Mouse (Mus musculus) heart, embryonic 14.5 days (tissue): ENCODE data around the gene Kcnk15. TPM values are rescaled to one million over a fixed set of nuclear protein-coding genes. Genes with fewer than 3 reads are reported as not detected.

Experiments used
- ATAC-seq: fragments of 200-750 bp; cut with Nextera tagmentation; 2 replicates; pipeline ENCODE4 v1.8.0; 2017; ENCODE audit warnings: low read depth, moderate TSS enrichment; ENCODE audit not compliant: insufficient number of reproducible peaks, insufficient read depth, low FRiP score
- H3K27ac ChIP-seq, 2 experiments: fragments of 200-500 bp in 1 of 2; fragments of 300-500 bp in 1 of 2; sonication (generic) in 1 of 2; replicated peaks in 1 of 2; 2 replicates each; pipeline ENCODE4 v1.5.1; 2012 to 2014; ENCODE audit warnings: low read depth in 2 of 2, low read length in 2 of 2, control low read depth in 1 of 2, mild to moderate bottlenecking in 1 of 2, mixed read lengths in 1 of 2; ENCODE audit not compliant: control insufficient read depth in 1 of 2, insufficient read depth in 1 of 2
- H3K27me3 ChIP-seq: fragments of 300-500 bp; sonication (generic); 2 replicates; pipeline ENCODE4 v1.6.1; 2014; ENCODE audit warnings: mild to moderate bottlenecking, low read length, control low read depth; ENCODE audit not compliant: control insufficient read depth, insufficient read depth
- H3K36me3 ChIP-seq: fragments of 300-500 bp; sonication (generic); 2 replicates; pipeline ENCODE4 v1.6.1; 2014; ENCODE audit warnings: mild to moderate bottlenecking, control low read depth, low read length, mixed read lengths; ENCODE audit not compliant: control insufficient read depth, insufficient read depth
- H3K4me1 ChIP-seq, 2 experiments: fragments of 200-500 bp in 1 of 2; fragments of 300-500 bp in 1 of 2; sonication (generic) in 1 of 2; 2 replicates each; pipeline ENCODE4 v1.6.1; 2012 to 2014; ENCODE audit warnings: low read length in 2 of 2, control low read depth in 1 of 2, mixed read lengths in 1 of 2; ENCODE audit not compliant: control insufficient read depth in 2 of 2, insufficient read depth in 2 of 2
- H3K4me2 ChIP-seq: fragments of 300-500 bp; sonication (generic); 2 replicates; pipeline ENCODE4 v1.6.1; 2014; ENCODE audit warnings: mild to moderate bottlenecking, low read length
- H3K4me3 ChIP-seq, 2 experiments: fragments of 200-500 bp in 1 of 2; fragments of 300-500 bp in 1 of 2; sonication (generic) in 1 of 2; 2 replicates each; pipeline ENCODE4 v1.5.1; 2012 to 2014; ENCODE audit warnings: low read length in 2 of 2, mild to moderate bottlenecking in 2 of 2, control low read depth in 1 of 2, low read depth in 1 of 2, moderate library complexity in 1 of 2; ENCODE audit not compliant: control insufficient read depth in 1 of 2, insufficient read depth in 1 of 2
- H3K9ac ChIP-seq: fragments of 300-500 bp; sonication (generic); 2 replicates; pipeline ENCODE4 v1.6.1; 2014; ENCODE audit warnings: mild to moderate bottlenecking, low read length
- H3K9me3 ChIP-seq: fragments of 300-500 bp; sonication (generic); 2 replicates; pipeline ENCODE4 v1.6.1; 2016; ENCODE audit warnings: low read length, control low read depth; ENCODE audit not compliant: control insufficient read depth
- WGBS: fragments of 180-500 bp; shearing (Covaris S2); extraction: QIAGEN DNeasy Blood & Tissue Kit; methylation state at CpG from one replicate; pipeline ENCODE4 v1.1.7; 2014; 5-methylcytosine and 5-hydroxymethylcytosine counted together
- polyA plus RNA-seq: library from polyadenylated mRNA; unstranded; fragments of >200 nt; fragmentation: Nextera tagmentation; extraction: Ambion mirVana; gene quantifications from 2 replicates; pipeline ENCODE4 v1.2.1, GENCODE M21; 2014

Kcnk15 gene
- polyA plus RNA-seq, 1 experiment from 2014 or later: not detected

DNA sequence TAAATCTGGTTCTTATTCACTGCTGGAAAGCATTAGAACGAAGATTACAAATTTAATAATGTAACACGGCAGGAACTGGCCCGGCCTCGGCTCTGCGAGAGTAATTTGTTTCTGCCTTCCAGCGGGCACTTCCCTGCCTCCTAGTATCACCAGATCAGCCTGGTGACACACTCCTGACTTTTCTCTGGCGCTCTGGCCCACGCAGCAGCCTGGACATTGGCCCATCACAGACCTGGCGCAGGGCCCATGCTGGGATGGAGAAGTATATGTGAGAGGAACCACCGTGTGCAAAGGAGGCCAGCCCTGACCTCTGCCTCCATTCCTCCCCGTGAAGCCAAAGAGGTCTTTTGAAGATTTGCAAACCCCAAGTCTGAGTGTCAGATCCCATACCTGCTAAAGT lies 50.0 kb downstream of the Kcnk15 start:
- H3K9ac ChIP-seq: no peak overlapping the region
- no peaks in the 10 kb centered on the region for H3K9me3 ChIP-seq
- H3K4me3 ChIP-seq: no peak overlapping the region
- H3K27ac ChIP-seq: no peak overlapping the region
- no peaks in the 10 kb centered on the region for H3K36me3 ChIP-seq
- H3K4me2 ChIP-seq: no peak overlapping the region
- no peak for ATAC-seq
- H3K27me3 ChIP-seq: peaks cover 4% of the 10 kb centered on the region
- peaks cover 9% of the 10 kb centered on the region in 2 experiments; a peak in 3 of 4 replicates for H3K4me1 ChIP-seq
- 57% methylated on average over 11 of the region's 11 CpGs for WGBS

DNA sequence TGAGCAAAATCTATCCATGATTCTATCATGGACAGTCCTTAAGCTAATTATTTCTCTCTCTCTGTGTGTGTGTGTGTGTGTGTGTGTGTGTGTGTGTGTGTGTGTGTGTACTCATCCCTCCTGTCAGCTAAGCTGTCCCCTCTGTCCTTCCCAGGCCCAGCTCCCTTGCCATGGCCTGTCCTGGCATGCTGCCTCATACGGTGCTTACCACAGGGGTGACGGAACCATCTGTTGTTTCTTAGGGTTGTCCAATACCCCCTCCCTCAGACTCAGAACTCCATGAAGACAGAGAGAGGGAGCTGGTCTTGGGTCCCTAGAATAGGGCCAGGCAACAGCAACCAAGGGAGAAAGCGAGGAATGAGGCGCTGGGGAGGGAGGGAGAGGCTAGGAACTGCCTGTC lies 50.9 kb downstream of the Kcnk15 start:
- Histone ChIP-seq H3K27ac (no peak overlapping the region), H3K9me3 (no peaks in the 10 kb centered on the region), H3K4me1 (peaks cover 9% of the 10 kb centered on the region in 2 experiments; a peak in 3 of 4 replicates), H3K4me2 (no peak overlapping the region), H3K4me3 (no peak overlapping the region), H3K9ac (no peak overlapping the region), H3K36me3 (no peaks in the 10 kb centered on the region), H3K27me3 (peaks cover 8% of the 10 kb centered on the region)
- 68% methylated on average over 4 of the region's 4 CpGs for WGBS
- no peak for ATAC-seq

DNA sequence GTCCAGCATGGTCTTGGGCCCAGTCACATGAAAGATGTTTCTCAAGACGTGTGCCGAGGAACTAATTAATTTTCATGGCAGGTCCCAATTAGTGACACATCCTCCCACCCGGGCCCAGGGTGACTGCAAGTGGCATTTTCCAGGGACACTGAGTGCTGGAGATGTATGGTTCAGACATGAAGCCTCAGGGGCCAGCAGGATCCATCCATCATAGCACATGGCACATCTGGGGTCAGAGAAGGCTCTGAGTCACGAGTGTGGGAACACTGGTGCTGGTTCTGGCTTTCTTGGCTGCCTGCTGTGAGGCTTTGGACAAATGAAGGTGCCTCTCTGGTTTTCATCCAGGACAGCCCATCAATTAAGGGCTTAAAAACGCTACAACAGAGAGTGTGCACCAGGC lies 53.7 kb downstream of the Kcnk15 start:
- H3K27ac ChIP-seq: no peak overlapping the region
- peaks cover 3 to 6% of the 10 kb centered on the region in 2 experiments for H3K4me1 ChIP-seq
- WGBS: 72% methylated on average over 5 of the region's 5 CpGs
- H3K9ac ChIP-seq: no peak overlapping the region
- no peak for ATAC-seq
- H3K27me3 ChIP-seq: peaks cover 13% of the 10 kb centered on the region
- H3K4me3 ChIP-seq: no peak overlapping the region
- no peaks in the 10 kb centered on the region for H3K36me3 ChIP-seq
- no peaks in the 10 kb centered on the region for H3K9me3 ChIP-seq
- H3K4me2 ChIP-seq: no peak overlapping the region

Other genes with a start within 250 kb of the Kcnk15 start
- 76.5 and 79.0 TPM in 2 replicates for gene Serinc3, start 208.5 kb upstream of the Kcnk15 start, polyA plus RNA-seq
- 324 and 359 TPM in 2 replicates for gene Pkig, start 195.3 kb upstream of the Kcnk15 start, polyA plus RNA-seq
- 2.3 and 4.0 TPM in 2 replicates for gene Ada, start 103.4 kb upstream of the Kcnk15 start, polyA plus RNA-seq
- 0.34 and 0.57 TPM in 2 replicates for gene Ccn5, start 32.8 kb upstream of the Kcnk15 start, polyA plus RNA-seq
- gene Rims4, start 65.0 kb downstream of the Kcnk15 start, polyA plus RNA-seq: 0.15 and 0.23 TPM in 2 replicates
- gene Ywhab, start 141.3 kb downstream of the Kcnk15 start, polyA plus RNA-seq: 211 and 212 TPM in 2 replicates
- gene Pabpc1l, start 171.8 kb downstream of the Kcnk15 start, polyA plus RNA-seq: 0.81 and 1.2 TPM in 2 replicates
- 14.9 and 19.5 TPM in 2 replicates for gene Stk4, start 216.7 kb downstream of the Kcnk15 start, polyA plus RNA-seq
- 55.5 and 60.7 TPM in 2 replicates for gene Tomm34, start 217.5 kb downstream of the Kcnk15 start, polyA plus RNA-seq